Mouse (Mus musculus) effector memory CD4-positive, alpha-beta T cell, adult 7 months (primary cell): ENCODE results near the gene Scgb3a1. TPM values are rescaled to one million over a fixed set of nuclear protein-coding genes. Genes with fewer than 3 reads are reported as not detected.

ENCODE experiments used
- polyA plus RNA-seq: library from polyadenylated mRNA; unstranded; fragments of 100-300 nt; shearing (Covaris generic); gene quantifications from one replicate; pipeline ENCODE4 v1.2.1, GENCODE M21; 2017

Gene Scgb3a1
- polyA plus RNA-seq: not detected

DNA sequence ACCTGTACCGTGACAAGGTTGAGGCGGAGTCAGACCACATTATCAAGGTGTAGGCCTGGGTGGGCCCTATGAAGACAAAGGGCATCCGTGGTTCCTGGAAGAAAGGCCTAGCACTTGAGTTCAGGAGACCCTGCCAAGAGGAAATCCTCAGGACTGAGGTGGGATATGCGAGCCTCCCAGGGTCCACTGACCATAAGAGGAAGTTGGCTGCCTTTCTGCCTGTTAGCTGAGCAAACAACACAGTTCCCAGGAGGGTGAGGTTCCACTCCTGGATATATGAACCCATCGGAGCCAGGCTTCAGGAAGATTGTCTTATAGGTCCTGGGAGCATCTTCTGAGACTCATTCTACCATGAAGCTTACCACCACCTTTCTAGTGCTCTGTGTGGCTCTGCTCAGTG is at the start of gene Scgb3a1:
Gene Scgb3a1, plus strand, starts transcription at position 301 of the 400 bp plus-strand sequence.

DNA sequence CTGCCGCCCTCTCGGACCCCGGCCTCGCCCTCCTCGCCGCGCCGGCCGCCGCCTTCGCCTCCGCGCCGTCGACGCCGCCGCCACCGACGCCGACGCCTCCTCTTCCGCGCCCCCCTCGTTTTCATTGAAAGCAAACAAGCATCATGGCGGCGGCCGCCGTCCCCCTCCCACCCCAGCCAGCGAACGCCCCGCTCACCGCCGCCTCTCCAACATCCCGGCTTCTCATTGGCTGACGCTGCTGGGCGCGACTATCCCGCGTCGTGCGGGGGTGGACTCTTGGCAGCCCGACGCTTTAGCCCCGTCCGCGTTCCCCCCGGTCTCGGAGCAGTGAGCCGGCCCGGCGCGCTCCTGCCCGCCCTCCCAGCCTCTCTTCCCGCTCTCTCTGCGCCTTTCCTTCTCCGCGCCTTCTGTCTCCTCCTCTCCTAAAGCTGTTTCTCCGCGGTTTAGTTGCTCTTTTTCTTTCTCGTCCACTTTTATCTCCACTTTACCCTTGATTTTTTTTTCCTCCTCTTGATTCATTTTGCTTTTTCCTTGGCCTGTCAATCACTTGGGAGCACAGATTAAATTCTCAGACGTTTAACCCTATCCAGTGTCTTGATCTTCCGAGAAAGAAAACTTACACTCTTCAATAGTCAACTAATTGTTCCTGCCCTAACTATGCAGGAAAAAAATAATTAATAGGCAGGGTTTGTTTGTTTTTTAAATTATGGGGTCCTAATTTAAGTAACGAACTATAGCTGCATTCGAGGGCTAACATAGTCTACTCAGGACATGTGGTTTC is 49.3 kb downstream of the Scgb3a1 start, which contains the start of gene Cnot6:
Gene Cnot6, minus strand, starts transcription at position 169 of the 781 bp plus-strand sequence.

Other genes starting within 250 kb of the Scgb3a1 start
- 0.10 TPM for gene Olfr1389, start 240.5 kb upstream of the Scgb3a1 start, polyA plus RNA-seq
- not detected for gene Olfr1388, start 227.0 kb upstream of the Scgb3a1 start, polyA plus RNA-seq
- 0.12 TPM for gene Olfr1387, start 208.3 kb upstream of the Scgb3a1 start, polyA plus RNA-seq
- gene Olfr1386, start 198.6 kb upstream of the Scgb3a1 start, polyA plus RNA-seq: not detected
- 0.38 TPM for gene Olfr1385, start 174.5 kb upstream of the Scgb3a1 start, polyA plus RNA-seq
- not detected for gene Olfr1384, start 156.9 kb upstream of the Scgb3a1 start, polyA plus RNA-seq
- gene Olfr1383, start 144.0 kb upstream of the Scgb3a1 start, polyA plus RNA-seq: not detected
- not detected for gene Olfr1382, start 135.4 kb upstream of the Scgb3a1 start, polyA plus RNA-seq
- gene Olfr1381, start 120.2 kb upstream of the Scgb3a1 start, polyA plus RNA-seq: not detected
- gene Olfr1380, start 106.7 kb upstream of the Scgb3a1 start, polyA plus RNA-seq: not detected
- gene Flt4, start 54.3 kb upstream of the Scgb3a1 start, polyA plus RNA-seq: not detected
- 66.6 TPM for gene Cnot6, start 49.1 kb downstream of the Scgb3a1 start, polyA plus RNA-seq
- not detected for gene Gfpt2, start 130.6 kb downstream of the Scgb3a1 start, polyA plus RNA-seq
- gene Mapk9, start 183.1 kb downstream of the Scgb3a1 start, polyA plus RNA-seq: 37.6 TPM
- gene Rasgef1c, start 238.2 kb downstream of the Scgb3a1 start, polyA plus RNA-seq: not detected